Mouse (Mus musculus) cerebellum, adult 18-20 months (tissue): ENCODE measurements around the gene Atg10.

Experiments used
- DNase-seq, 2 experiments: peaks; one replicate each; pipeline ENCODE4 v3.0.0; 2021

Atg10 gene

GRCm38 (mm10) chr13:91107308-91107946 is 116.3 kb downstream of the Atg10 start:
- no peak for DNase-seq

GRCm38 (mm10) chr13:91102238-91102637 is 121.5 kb downstream of the Atg10 start:
- no peak for DNase-seq

DNA sequence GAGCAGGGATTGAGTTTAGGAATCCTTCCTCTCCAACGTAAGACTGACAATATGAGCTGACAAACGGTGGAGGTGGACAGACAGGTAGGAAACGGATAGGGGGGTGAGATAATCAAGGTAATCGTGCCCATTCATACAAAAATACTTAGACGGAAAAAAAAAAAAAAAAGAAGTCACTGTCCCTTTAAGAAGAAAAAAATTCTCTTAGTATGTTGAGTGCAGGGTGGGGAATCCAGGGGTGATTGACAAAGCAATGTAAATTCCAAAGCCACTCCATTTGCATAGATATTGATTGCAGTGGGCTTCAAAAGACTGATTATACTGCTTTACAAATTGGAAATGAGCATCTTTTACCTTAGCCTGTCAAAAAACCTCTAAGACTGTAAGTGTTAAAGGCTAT is 123.4 kb downstream of the Atg10 start:
- DNase-seq, result no peak

- no peak for DNase-seq
Measured at GRCm38 (mm10) chr13:91094851-91095250, 128.9 kb downstream of the Atg10 start.

DNA sequence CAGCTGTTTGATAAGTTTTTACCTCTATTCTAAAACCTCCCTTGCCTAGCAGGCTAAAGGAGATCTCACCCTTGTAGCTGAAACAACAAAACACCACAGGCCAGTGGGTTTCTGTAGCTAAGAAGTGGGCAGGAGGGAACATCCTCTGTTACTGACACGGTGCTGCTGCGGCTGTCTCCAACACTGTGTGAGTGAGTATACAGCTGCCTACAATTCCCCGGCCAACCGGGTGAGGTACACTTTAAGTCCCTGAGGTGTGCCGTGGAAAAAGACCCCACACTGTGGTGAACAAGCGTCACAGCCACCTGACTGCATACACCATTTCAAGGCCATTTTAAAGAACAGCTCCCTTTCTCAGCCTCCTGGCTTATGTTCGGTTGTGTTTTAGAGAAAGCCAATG is 129.6 kb downstream of the Atg10 start:
- DNase-seq, result no peak

- DNase-seq, result no peak
Measured at GRCm38 (mm10) chr13:91093610-91094009, 130.2 kb downstream of the Atg10 start.

GRCm38 (mm10) chr13:91093162-91093561 is 130.6 kb downstream of the Atg10 start:
- DNase-seq, result peak; percentile 27 to 30

- no peak for DNase-seq
Measured at GRCm38 (mm10) chr13:91091731-91092190, 132.0 kb downstream of the Atg10 start.

GRCm38 (mm10) chr13:91090861-91091730 is 132.7 kb downstream of the Atg10 start:
- no peak for DNase-seq

- no peak for DNase-seq
Measured at GRCm38 (mm10) chr13:91086361-91086900, 137.3 kb downstream of the Atg10 start.

- DNase-seq, result no peak
Measured at GRCm38 (mm10) chr13:91072351-91072750, 151.4 kb downstream of the Atg10 start.

- DNase-seq, result no peak
Measured at GRCm38 (mm10) chr13:91060871-91061270, 162.9 kb downstream of the Atg10 start.

DNA sequence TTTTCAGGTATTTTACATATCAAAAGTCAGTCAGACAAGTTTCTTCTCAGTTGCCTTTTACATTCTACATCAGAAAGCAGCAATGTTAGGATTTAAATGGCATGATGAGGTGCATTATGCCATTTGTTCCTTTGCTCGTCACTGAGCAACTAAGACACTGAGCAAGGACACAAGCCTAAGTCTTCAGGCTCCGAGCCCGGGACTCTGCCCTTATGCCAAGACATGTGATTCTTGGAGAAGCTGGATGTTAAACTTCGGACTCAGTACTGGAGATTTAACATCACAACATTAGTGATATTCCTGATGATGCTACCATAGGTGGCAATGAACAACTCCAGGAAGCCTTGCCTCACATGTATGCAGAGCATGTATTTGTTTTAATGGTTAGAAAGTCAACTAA is 175.6 kb downstream of the Atg10 start:
- no peak for DNase-seq

GRCm38 (mm10) chr13:91046851-91047250 is 176.9 kb downstream of the Atg10 start:
- DNase-seq, result no peak

GRCm38 (mm10) chr13:91041236-91041635 is 182.5 kb downstream of the Atg10 start:
- DNase-seq, result no peak

GRCm38 (mm10) chr13:91040421-91040820 is 183.3 kb downstream of the Atg10 start:
- no peak for DNase-seq

GRCm38 (mm10) chr13:91039201-91039807 is 184.5 kb downstream of the Atg10 start:
- peak; percentile 53 to 54 for DNase-seq

DNA sequence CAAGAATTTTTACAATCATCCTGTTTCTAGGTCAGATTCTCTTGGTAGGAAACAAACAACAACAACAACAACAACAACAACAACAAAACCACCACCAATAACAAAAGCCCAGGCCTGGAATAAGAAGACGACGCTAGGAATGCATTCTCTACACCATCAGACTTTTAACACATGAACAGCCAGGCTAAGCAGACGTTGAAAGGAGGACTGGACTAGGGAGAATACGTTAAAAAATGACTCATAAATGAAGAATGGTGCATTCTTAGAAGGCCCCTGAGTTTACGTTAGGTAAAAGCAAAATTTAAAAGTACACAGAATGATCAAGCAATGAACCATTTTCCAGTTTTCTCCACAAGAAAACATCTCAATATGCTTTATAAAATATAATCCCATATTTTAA is 185.1 kb downstream of the Atg10 start:
- DNase-seq, result no peak

GRCm38 (mm10) chr13:91038034-91038433 is 185.7 kb downstream of the Atg10 start:
- no peak for DNase-seq

DNA sequence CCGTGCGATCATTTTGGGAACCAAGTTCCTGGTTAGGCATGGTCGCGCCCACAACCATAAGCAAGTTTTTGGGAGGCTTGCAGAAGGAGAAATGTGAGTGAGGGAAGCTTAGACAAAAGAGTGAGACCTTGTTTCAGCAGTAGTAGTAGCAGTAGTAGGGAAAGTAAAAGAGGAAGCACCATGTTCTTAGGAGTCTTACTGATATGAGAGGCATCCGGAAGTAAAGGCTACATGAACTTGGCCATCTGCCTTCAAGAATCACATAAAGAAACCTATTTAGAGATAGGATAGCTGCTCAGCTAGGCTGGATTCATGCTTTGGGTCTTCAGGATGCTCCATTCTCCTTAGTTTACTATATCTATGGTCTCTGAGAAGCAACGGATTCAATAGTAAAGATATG is 186.4 kb downstream of the Atg10 start:
- DNase-seq, result no peak

DNA sequence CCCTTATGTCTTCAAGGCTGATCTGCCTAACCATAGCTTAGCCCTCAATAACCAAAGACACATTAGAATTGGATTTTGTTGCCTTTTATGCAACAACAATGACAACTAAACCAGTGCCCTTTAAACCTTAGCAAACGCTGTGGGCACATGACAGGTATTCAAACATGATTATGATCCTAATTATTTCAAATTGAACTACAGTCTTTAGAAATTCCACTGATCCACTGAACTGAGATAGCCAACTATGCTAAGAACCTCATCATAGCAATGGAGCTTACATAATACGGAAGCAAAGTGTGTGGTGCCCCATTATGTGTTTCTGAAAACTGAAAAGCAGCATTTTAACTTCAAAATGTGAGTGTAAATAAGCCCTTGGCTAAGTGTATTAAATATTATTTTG is 191.9 kb downstream of the Atg10 start:
- DNase-seq, result no peak

- no peak for DNase-seq
Measured at GRCm38 (mm10) chr13:91023447-91023846, 200.3 kb downstream of the Atg10 start.

GRCm38 (mm10) chr13:91011851-91012250 is 211.9 kb downstream of the Atg10 start:
- no peak for DNase-seq
